Mouse (Mus musculus): ENCODE data around the gene Evl. TPM values are rescaled to one million over a fixed set of nuclear protein-coding genes. Genes with fewer than 3 reads are reported as not detected.
A peak's percentile ranks its signal among the peaks of the same experiment; 100 is the strongest.

Gene Evl
- polyA plus RNA-seq, 1 experiment from 2014 or later, result 123 TPM

DNA sequence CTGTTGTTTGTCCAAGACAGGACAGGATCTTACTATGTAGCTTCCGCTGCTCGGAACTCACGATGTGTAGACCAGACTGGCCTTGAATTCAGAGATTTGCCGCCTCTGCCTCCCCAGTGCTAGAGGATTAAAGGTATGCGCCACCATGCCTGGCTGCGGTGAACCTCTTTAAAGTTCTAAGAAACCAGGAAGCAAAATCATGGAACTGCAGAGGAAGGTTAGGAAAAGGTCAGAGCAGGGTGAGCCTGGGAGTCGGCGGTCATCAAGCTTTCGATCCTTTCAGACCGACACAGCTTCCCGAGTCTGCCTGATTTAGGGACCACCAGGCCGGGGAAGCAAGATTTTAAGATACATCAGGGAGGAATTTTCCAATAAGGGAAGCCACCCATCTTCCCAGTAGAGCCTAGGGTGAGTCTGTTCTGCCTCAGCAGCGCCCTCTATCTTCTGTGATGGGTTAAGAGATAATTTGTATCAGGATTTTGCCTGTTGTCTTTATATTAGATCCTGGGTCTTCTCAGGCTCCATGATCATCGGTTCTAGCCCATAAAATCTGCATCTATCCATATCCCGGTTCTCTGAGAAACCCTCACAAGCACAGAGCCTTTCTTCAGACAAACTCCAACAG, 7.2 kb upstream of the Evl start:
- Histone ChIP-seq H3K4me1 (peaks cover 18% of the 10 kb centered on the region), H3K4me2 (replicated peaks) (peak overlapping the region; percentile 17), H3K27ac (replicated peaks) (peak overlapping the region; percentile 81), H3K4me3 (no peak overlapping the region), H3K9ac (replicated peaks) (no peak overlapping the region), H3K36me3 (no peaks in the 10 kb centered on the region), H3K9me3 (no peaks in the 10 kb centered on the region), H3K27me3 (no peaks in the 10 kb centered on the region; the same call in 1 of the 2 replicates)
- 45% methylated on average over 15 of the region's 15 CpGs for WGBS
- peak; percentile 11; the same call in 1 of the 2 replicates for ATAC-seq (ENCODE audit: low FRiP score, low read depth)

DNA sequence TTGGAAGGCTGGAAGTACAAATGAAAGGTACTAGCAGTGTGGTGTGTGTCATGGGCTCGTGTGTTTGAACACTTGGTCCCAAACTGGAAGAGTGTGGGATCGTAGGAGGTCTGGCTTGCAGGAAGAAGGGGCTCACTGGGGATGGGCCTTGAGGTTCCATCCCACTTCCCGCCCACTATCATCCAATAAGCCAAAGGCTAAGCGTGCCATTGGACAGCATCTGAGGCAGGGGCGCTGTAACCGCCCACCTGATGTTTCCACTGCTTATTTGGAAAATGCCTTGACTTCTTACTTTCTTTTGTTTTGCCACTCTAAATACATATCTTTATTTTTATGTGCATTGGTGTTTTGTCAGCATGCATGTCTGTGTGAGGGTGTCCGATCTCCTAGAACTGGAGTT, 2.8 kb upstream of the Evl start:
- H3K27me3 ChIP-seq, result no peaks in the 10 kb centered on the region
- H3K36me3 ChIP-seq, result no peaks in the 10 kb centered on the region
- no peak overlapping the region for H3K4me3 ChIP-seq
- no peak overlapping the region for H3K9ac ChIP-seq (replicated peaks)
- H3K4me1 ChIP-seq, result peaks cover 27% of the 10 kb centered on the region
- 76% methylated on average over 7 of the region's 7 CpGs for WGBS
- H3K27ac ChIP-seq (replicated peaks), result no peak overlapping the region
- ATAC-seq (ENCODE audit: low FRiP score, low read depth), result no peak
- no peak overlapping the region for H3K4me2 ChIP-seq (replicated peaks)
- H3K9me3 ChIP-seq, result no peaks in the 10 kb centered on the region

DNA sequence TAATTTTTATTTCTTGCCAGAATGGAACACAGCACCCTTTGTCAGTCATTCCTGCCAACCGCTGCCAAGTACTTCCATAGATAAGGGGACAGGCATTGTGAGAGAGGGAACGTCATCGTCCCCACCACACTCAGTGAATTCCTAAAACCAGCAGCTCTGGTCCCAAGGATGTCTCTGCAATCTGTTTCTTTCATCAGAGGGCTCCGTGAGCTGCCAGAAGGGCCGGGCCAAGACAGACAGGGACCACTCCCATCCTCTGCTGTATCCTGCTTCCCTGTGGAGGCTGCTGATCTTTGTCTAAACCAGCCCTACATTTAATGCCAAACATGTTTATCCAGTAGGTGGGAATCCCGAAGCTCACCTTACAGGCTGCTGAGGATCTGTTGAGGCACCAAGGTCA, 1.4 kb upstream of the Evl start:
- ATAC-seq (ENCODE audit: low FRiP score, low read depth), result no peak
- WGBS, result 48% methylated on average over 6 of the region's 6 CpGs
- peaks cover 34% of the 10 kb centered on the region for H3K4me1 ChIP-seq

DNA sequence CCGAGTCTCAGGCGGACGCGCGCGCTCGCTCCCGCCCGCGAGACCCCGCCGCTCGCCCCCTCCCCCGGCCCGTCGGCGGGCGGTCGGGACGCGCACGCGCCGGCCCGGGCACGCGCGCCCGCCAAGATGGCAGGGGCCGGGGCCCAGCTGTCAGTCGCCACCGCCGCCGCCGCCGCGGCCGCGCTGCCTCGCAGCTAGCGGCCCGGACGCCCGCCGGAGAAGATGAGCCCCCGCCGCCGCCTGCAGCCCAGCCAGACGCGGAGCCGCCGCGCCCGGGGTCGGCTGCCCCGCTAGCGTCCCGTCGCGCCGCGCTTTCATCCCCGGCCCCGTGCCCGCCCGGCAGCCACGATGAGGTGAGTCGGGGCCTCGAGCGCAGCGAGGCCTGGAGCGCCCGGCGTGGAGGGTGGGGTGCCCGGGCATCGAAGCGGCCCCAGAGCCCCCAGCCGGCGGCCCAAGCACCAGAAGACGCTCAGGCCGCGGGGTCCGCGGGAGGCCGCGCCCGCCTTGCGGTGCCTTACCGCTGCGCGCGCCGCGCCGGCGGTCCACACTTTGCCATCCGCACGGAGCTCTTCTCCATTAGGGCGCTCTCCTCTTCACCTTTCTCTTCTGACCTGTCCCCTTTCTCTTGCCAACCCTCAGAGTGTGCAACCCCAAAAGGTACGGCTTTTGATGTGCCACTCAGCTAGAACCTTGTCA, 489 bp downstream of the Evl start:
- Histone ChIP-seq H3K27ac (replicated peaks) (peak overlapping the region; percentile 92), H3K27me3 (no peaks in the 10 kb centered on the region), H3K9me3 (no peaks in the 10 kb centered on the region), H3K9ac (replicated peaks) (peak overlapping the region; percentile 98), H3K4me2 (replicated peaks) (peak overlapping the region; percentile 68), H3K36me3 (no peaks in the 10 kb centered on the region), H3K4me3 (peak overlapping the region; percentile 98), H3K4me1 (peaks cover 48% of the 10 kb centered on the region)
- WGBS, result under 1% methylated on average over 68 of the region's 100 CpGs
- ATAC-seq (ENCODE audit: low FRiP score, low read depth), result peak; percentile 64

More for the DNA sequence above, 1.4 kb upstream of the Evl start:
- Histone ChIP-seq H3K4me2 (replicated peaks) (no peak overlapping the region), H3K27me3 (no peaks in the 10 kb centered on the region), H3K9ac (replicated peaks) (no peak overlapping the region), H3K4me3 (no peak overlapping the region), H3K9me3 (no peaks in the 10 kb centered on the region), H3K36me3 (no peaks in the 10 kb centered on the region), H3K27ac (replicated peaks) (no peak overlapping the region)

DNA sequence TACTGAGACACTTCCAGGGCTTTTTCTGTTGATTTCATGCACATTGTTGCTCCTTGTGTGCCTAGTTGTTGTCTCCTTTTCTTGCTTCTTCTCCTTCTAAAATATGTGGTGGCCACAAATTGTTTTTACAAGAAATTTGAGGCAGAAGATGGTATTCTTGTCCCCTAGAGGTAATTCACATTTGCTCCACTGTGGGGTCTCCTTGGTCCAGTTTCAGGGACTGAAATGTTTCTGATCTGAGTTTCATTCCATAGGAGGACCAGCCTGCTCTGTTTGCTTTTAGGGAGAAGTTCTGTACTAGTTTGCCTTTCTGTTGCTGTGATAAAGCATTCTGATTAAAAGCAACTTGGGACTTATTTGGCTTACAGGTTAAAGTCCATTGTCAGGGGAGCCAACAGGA, 3.7 kb downstream of the Evl start:
- peaks cover 8% of the 10 kb centered on the region; the same call in 1 of the 2 replicates for H3K27me3 ChIP-seq
- H3K9me3 ChIP-seq, result no peaks in the 10 kb centered on the region
- peak overlapping the region; percentile 68; the same call in 1 of the 2 replicates for H3K4me2 ChIP-seq (replicated peaks)
- peaks cover 40% of the 10 kb centered on the region for H3K4me1 ChIP-seq
- no peak overlapping the region for H3K4me3 ChIP-seq
- H3K36me3 ChIP-seq, result no peaks in the 10 kb centered on the region
- peak overlapping the region; percentile 21 for H3K9ac ChIP-seq (replicated peaks)
- no peak for ATAC-seq (ENCODE audit: low FRiP score, low read depth)
- no peak overlapping the region for H3K27ac ChIP-seq (replicated peaks)

DNA sequence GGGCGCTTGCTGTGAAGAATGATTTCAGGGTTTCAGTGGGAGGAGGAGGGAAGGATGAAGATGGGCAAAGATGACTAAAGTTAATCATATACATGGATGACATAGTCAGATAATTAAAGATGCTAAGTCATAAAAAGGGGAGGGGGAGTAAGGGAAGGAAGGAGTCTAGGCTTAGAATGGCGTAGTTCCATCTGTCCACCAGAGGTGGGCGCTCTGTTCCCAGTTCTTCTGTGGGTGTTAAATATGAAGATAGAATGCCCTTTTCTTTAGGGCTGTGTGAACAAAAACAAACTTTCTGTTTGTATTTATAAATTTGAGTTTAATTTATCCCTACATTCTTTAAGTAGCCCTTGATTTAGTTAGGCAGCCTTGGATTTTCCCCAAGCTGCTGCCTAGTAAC, 8.7 kb downstream of the Evl start:
- Histone ChIP-seq H3K9ac (replicated peaks) (no peak overlapping the region), H3K27me3 (peaks cover 8% of the 10 kb centered on the region; the same call in 1 of the 2 replicates), H3K9me3 (no peaks in the 10 kb centered on the region), H3K4me2 (replicated peaks) (no peak overlapping the region), H3K36me3 (no peaks in the 10 kb centered on the region; the same call in 1 of the 2 replicates), H3K27ac (replicated peaks) (no peak overlapping the region), H3K4me3 (no peak overlapping the region), H3K4me1 (peaks cover 35% of the 10 kb centered on the region)
- ATAC-seq (ENCODE audit: low FRiP score, low read depth), result no peak
- 76% methylated on average over 3 of the region's 3 CpGs for WGBS

DNA sequence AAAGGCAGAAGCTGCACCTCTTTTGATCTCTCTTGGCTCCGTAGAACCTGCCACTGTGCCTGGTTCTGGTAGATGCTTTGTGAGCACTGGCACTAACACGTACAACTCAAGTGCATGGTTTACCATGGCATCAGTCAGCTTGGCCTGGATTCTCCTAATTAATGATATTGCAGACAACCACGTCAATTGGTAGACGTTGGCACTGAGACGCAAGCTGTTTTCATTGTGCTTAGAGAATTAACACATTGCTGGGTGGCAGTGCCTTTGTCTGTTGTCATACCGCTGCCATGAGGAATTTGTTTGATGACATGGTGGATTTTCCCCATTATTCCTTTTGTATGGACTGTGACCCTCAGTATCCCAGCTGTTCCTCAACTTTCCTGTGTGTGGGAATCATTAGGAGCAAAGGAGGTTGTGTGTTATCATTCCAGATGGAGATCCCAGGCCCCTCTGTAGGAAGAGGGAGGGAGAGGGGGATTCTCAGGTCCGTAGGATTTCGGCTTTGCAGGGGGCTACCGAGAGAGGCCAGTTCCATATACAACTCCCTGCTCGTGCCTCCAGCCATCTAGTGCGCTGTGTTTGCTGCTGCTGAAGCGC, 10.5 kb downstream of the Evl start:
- 21% methylated on average over 12 of the region's 12 CpGs for WGBS
- Histone ChIP-seq H3K27ac (replicated peaks) (peak overlapping the region; percentile 40), H3K27me3 (peaks cover 8% of the 10 kb centered on the region; the same call in 1 of the 2 replicates), H3K9ac (replicated peaks) (no peak overlapping the region; the same call in 1 of the 2 replicates), H3K9me3 (no peaks in the 10 kb centered on the region), H3K4me2 (replicated peaks) (peak overlapping the region; percentile 34), H3K4me3 (no peak overlapping the region), H3K4me1 (peaks cover 23% of the 10 kb centered on the region), H3K36me3 (no peaks in the 10 kb centered on the region; the same call in 1 of the 2 replicates)
- peak; percentile 77 for ATAC-seq (ENCODE audit: low FRiP score, low read depth)

DNA sequence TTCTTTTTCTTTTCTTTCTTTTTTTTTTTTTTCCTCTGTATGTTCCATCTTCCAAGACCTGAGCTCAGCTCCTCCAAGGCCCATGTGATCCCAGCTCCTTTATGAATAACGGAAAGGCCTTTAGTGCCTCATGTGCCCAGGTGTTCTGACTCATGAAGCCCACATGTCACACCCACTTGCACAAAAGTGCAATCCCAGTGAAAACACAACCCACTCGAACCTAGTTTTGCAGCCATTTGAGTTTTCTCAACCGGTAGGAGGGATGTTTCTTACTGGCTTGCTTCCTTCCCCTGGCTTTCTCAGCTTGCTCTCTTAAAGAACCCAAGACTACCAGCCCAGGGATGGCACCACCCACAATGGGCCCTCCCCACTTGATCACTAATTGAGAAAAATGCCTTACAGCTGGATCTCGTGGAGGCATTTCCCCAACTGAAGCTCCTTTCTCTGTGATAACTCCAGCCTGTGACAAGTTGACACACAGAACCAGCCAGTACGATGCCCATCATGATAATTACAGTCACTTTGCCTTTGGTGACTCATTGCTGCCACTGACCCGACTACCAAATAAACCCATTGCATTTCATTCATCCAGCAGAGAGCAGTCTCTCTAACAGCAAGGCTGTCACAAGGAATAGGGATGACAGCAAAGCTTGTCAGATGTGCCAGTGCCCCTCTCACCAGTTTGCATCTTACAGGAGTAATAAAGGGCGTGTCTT, 24.8 kb downstream of the Evl start:
- H3K9me3 ChIP-seq, result no peaks in the 10 kb centered on the region
- H3K4me1 ChIP-seq, result no peaks in the 10 kb centered on the region
- H3K9ac ChIP-seq (replicated peaks), result no peak overlapping the region
- ATAC-seq (ENCODE audit: low FRiP score, low read depth), result no peak
- WGBS, result 86% methylated on average over 7 of the region's 7 CpGs
- peaks cover 19% of the 10 kb centered on the region for H3K36me3 ChIP-seq
- no peaks in the 10 kb centered on the region for H3K27me3 ChIP-seq
- H3K4me2 ChIP-seq (replicated peaks), result no peak overlapping the region
- H3K27ac ChIP-seq (replicated peaks), result no peak overlapping the region
- no peak overlapping the region for H3K4me3 ChIP-seq

DNA sequence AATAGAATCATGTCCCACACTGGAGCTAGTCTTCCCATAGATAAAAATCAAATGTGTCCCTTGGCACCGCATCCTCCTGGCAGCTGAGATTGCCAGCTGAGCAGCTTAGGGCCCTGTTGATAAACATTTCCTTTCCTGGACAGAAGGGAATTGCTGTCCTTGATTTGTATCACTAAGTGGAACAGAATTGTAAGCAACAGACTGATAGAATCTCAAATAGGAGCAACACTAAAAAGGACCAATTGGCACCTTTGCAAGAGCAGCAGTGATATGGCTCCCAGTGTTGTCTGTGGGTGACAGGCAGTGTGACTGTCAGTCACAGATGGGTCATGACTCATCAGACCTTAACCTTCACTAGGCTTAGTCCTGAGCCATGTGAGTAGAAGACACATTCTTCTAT, 29.3 kb downstream of the Evl start:
- no peak overlapping the region for H3K4me3 ChIP-seq
- H3K9me3 ChIP-seq, result peaks cover 3% of the 10 kb centered on the region; the same call in 1 of the 2 replicates
- H3K4me1 ChIP-seq, result no peaks in the 10 kb centered on the region
- 95% methylated on average over 1 of the region's 1 CpGs for WGBS
- no peak overlapping the region for H3K4me2 ChIP-seq (replicated peaks)
- H3K9ac ChIP-seq (replicated peaks), result no peak overlapping the region
- H3K27me3 ChIP-seq, result no peaks in the 10 kb centered on the region
- H3K27ac ChIP-seq (replicated peaks), result no peak overlapping the region
- H3K36me3 ChIP-seq, result peaks cover 29% of the 10 kb centered on the region; the same call in 1 of the 2 replicates
- no peak for ATAC-seq (ENCODE audit: low FRiP score, low read depth)

DNA sequence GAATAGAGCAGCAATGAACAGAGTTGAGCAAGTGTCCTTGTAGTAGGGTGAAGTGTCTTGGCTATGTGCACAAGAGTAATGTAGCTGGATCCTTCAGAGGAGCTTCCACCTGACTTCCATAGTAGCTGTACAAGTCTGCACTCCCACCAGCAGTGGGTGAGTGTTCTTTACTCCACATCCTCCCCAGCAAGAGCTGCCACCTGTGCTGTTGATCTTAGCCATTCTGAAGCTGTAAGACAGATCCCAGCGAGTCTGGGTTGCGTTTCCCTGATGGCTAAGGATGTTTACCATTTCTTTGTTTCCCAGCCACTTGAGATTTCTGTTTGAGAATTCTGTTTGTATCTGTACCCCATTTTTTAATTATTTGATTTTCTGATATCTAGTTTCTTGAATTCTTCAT, 35.6 kb downstream of the Evl start:
- ATAC-seq (ENCODE audit: low FRiP score, low read depth), result no peak
- Histone ChIP-seq H3K9me3 (no peaks in the 10 kb centered on the region), H3K36me3 (peaks cover 9% of the 10 kb centered on the region; the same call in 1 of the 2 replicates), H3K4me2 (replicated peaks) (no peak overlapping the region), H3K4me3 (no peak overlapping the region), H3K4me1 (no peaks in the 10 kb centered on the region), H3K27me3 (no peaks in the 10 kb centered on the region), H3K27ac (replicated peaks) (no peak overlapping the region), H3K9ac (replicated peaks) (no peak overlapping the region)
- WGBS, result 87% methylated on average over 2 of the region's 2 CpGs

DNA sequence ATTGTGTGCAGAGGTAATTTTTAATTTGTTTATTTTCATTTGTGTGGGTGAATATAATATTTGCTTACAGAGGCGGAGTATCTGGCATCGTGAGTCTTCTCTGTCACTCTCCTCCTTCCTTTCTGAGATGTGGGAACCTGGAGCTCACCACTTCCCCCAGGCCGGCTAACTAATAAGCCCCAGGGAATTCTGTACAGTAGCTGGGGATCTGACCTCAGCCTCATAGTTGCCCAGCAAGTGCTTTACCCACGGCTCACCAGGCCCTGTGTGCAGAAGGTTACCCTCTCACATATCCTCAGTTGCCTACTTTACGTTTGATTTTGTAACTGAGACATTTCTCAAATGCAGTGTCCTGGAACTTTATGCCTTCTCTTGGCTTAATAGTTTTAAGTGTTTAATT, 37.1 kb downstream of the Evl start:
- H3K4me1 ChIP-seq, result no peaks in the 10 kb centered on the region
- no peak overlapping the region for H3K4me2 ChIP-seq (replicated peaks)
- no peak overlapping the region for H3K27ac ChIP-seq (replicated peaks)
- no peaks in the 10 kb centered on the region for H3K27me3 ChIP-seq
- no peaks in the 10 kb centered on the region for H3K9me3 ChIP-seq
- WGBS, result 84% methylated on average over 5 of the region's 5 CpGs
- H3K9ac ChIP-seq (replicated peaks), result no peak overlapping the region
- 0 out of 2 replicates have a peak, but pooled peaks cover 5% of the 10 kb centered on the region for H3K36me3 ChIP-seq
- no peak overlapping the region for H3K4me3 ChIP-seq
- no peak for ATAC-seq (ENCODE audit: low FRiP score, low read depth)

DNA sequence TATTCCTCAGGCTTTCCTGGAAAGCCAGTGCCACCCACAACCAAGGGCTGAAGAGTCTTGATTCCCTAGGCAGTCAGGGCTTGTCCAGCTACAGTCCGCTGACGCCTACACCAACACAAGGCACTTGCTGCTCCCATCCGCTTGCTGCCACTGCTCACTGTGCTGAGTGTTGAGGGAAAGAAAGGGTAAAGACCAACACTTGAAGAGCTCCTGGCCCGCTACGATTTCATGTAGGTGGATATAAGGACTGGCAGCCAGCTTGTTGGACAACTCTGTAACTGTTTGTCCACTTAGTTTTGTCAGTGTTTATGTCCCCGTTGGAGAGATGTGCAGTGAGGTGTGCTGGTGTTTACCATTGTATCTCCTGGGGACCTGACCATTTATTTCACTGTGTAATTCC, 38.3 kb downstream of the Evl start:
- Histone ChIP-seq H3K27ac (replicated peaks) (no peak overlapping the region), H3K4me2 (replicated peaks) (no peak overlapping the region), H3K9me3 (no peaks in the 10 kb centered on the region), H3K36me3 (no peaks in the 10 kb centered on the region), H3K4me1 (no peaks in the 10 kb centered on the region), H3K4me3 (no peak overlapping the region), H3K9ac (replicated peaks) (no peak overlapping the region), H3K27me3 (no peaks in the 10 kb centered on the region)
- 92% methylated on average over 6 of the region's 6 CpGs for WGBS
- ATAC-seq (ENCODE audit: low FRiP score, low read depth), result no peak

Data from midbrain, embryonic 12.5 days (tissue).